Mouse (Mus musculus): ENCODE results near the gene Ica1l.
"Not testable (repeated sequence)": the region's sequence is repeated elsewhere in the genome, so short reads cannot be mapped to it uniquely, and the experiment has no call there.

GRCm38 (mm10) chr1:60047481-60047880 is 4.5 kb upstream of the Ica1l start:
- not testable (repeated sequence) for TF ChIP-seq CTCF (IDR thresholded peaks at IDR 0.05; ENCODE audit: borderline replicate concordance, insufficient read depth, low read length); POLR2A (IDR thresholded peaks at IDR 0.05; ENCODE audit: low read depth, low read length)
